Mouse (Mus musculus) G1E (cell line): Measurements from ENCODE around the gene Cyp4f13. TPM values are rescaled to one million over a fixed set of nuclear protein-coding genes. Genes with fewer than 3 reads are reported as not detected.

Source experiments
- ATAC-seq: 2 replicates; pipeline ENCODE4 v1.8.0; 2016; ENCODE audit warnings: mild to moderate bottlenecking; ENCODE audit not compliant: insufficient number of reproducible peaks, poor library complexity, low FRiP score, severe bottlenecking; ENCODE audit errors: extremely low read depth
- DNase-seq: peaks from one replicate; pipeline ENCODE4 v3.0.0; 2012; ENCODE audit warnings: low spot score
- H3K27me3 ChIP-seq: 2 replicates; pipeline ENCODE4 v1.6.1; 2012; ENCODE audit warnings: mild to moderate bottlenecking, low read length, inconsistent platforms; ENCODE audit not compliant: insufficient read depth
- H3K36me3 ChIP-seq: replicated peaks from 2 replicates; pipeline ENCODE3; 2012; ENCODE audit warnings: mild to moderate bottlenecking, inconsistent platforms
- H3K4me1 ChIP-seq: 2 replicates; pipeline ENCODE4 v1.6.1; 2012; ENCODE audit warnings: low read depth, low read length, inconsistent platforms, mixed read lengths; ENCODE audit not compliant: insufficient read depth
- H3K4me3 ChIP-seq: 2 replicates; pipeline ENCODE4 v1.5.1; 2012; ENCODE audit warnings: low read depth, mild to moderate bottlenecking, inconsistent platforms, low read length, moderate library complexity, mixed read lengths
- H3K9me3 ChIP-seq: replicated peaks from 2 replicates; pipeline ENCODE4 v1.6.1; 2012; ENCODE audit warnings: inconsistent platforms
- CTCF ChIP-seq: IDR thresholded peaks from 2 replicates; pipeline ENCODE4 v1.5.1; 2012; ENCODE audit warnings: low read depth, low read length, inconsistent platforms, mixed read lengths
- GATA1 ChIP-seq: IDR thresholded peaks from 2 replicates; pipeline ENCODE4 v1.6.1; 2012; ENCODE audit warnings: borderline replicate concordance, low read length, inconsistent platforms, mixed read lengths
- GATA2 ChIP-seq: IDR thresholded peaks from 2 replicates; pipeline ENCODE4 v1.6.1; 2012; ENCODE audit warnings: low read depth, low read length, inconsistent platforms, borderline replicate concordance
- POLR2AphosphoS5 ChIP-seq: IDR thresholded peaks from 2 replicates; pipeline ENCODE4 v1.6.1; 2012; ENCODE audit warnings: low read depth, low read length, inconsistent platforms; ENCODE audit not compliant: insufficient replicate concordance
- TAL1 ChIP-seq: conservative IDR thresholded peaks from 2 replicates; pipeline ENCODE4 v1.6.1; 2012; ENCODE audit warnings: low read depth, low read length, inconsistent platforms, mixed read lengths
- polyA plus RNA-seq: library from polyadenylated mRNA; stranded (reverse); fragments of >175 nt; gene quantifications from 2 replicates; pipeline ENCODE4 v1.2.3, GENCODE M21; 2012
- total RNA-seq, 2 experiments: library from RNA; stranded (forward) in 1 of 2; stranded (reverse) in 1 of 2; fragments of 200-1000 nt in 1 of 2; fragments of >200 nt in 1 of 2; fragmentation: Nextera tagmentation in 1 of 2; gene quantifications; 2 replicates each; pipeline ENCODE4 v1.2.3; 2014 to 2017

The Cyp4f13 gene
- 39.1 and 51.8 TPM in 2 replicates for total RNA-seq (2014; fragmentation: Nextera tagmentation)
- 12.1 and 17.8 TPM in 2 replicates for total RNA-seq (2017)
- polyA plus RNA-seq: 16.7 and 20.3 TPM in 2 replicates

DNA sequence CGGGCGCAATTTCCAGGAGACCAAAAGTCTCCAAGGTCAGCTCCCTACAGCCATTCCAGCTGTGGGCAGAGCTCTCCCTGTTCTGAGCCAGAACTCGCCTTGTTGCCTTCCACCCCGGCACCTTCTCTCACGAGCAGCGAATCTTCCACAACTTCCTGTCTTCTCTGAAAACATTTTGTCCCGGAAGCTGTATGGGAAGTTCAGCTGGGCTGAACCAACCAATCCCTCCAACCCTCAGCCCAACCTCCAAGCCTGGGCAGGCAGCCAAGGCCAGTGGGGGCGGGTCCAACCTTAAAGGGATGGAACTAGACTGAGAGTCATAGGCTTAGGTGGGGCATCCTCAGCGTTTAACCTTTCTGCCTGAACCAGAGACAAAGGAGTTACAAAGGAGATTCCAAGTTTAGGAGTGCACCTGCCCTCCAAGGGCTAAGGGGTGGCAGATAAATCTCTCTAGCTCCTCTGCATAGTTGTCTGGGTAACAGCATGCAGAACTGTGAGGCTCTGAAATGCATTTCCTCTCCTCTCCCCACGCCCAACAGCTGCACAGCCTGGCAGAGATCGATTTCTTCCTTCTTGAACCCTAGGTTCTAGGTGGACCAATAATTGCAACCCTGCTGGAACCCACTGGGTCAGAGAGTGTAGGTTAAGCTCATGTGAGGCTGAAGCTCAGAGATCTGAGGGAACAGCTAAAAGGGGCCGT is at the start of gene Cyp4f13:
TSS of gene Cyp4f13 (minus strand) at position 188 of the 700 bp plus-strand sequence.
- Histone ChIP-seq H3K4me3 (peak within 1 kb of the TSS; percentile 72), H3K36me3 (peaks cover 19% of the 10 kb centered on the region), H3K9me3 (no peaks in the 10 kb centered on the region), H3K4me1 (peaks cover 22% of the 10 kb centered on the region), H3K27me3 (peaks cover 7% of the 10 kb centered on the region)
- TF ChIP-seq POLR2AphosphoS5 (no peak), CTCF (no peak), GATA2 (no peak), GATA1 (no peak), TAL1 (no peak)
- peak; percentile 95 for ATAC-seq
- DNase-seq: peak; percentile 83

GRCm38 (mm10) chr17:32992699-32993474 is 45.7 kb upstream of the Cyp4f13 start, which contains the start of gene Zfp952:
TSS of gene Zfp952 (plus strand) at chr17:32993129.
- Histone ChIP-seq H3K36me3 (peaks cover 20% of the 10 kb centered on the region), H3K4me3 (peak within 1 kb of the TSS; percentile 77), H3K4me1 (peaks cover 17% of the 10 kb centered on the region), H3K27me3 (no peaks in the 10 kb centered on the region), H3K9me3 (no peaks in the 10 kb centered on the region)
- ATAC-seq (peak; percentile 93), DNase-seq (peak; percentile 86)
- no peak for TF ChIP-seq GATA1
- no peak for TF ChIP-seq POLR2AphosphoS5
- TF ChIP-seq TAL1: no peak
- TF ChIP-seq GATA2: no peak
- no peak for TF ChIP-seq CTCF

DNA sequence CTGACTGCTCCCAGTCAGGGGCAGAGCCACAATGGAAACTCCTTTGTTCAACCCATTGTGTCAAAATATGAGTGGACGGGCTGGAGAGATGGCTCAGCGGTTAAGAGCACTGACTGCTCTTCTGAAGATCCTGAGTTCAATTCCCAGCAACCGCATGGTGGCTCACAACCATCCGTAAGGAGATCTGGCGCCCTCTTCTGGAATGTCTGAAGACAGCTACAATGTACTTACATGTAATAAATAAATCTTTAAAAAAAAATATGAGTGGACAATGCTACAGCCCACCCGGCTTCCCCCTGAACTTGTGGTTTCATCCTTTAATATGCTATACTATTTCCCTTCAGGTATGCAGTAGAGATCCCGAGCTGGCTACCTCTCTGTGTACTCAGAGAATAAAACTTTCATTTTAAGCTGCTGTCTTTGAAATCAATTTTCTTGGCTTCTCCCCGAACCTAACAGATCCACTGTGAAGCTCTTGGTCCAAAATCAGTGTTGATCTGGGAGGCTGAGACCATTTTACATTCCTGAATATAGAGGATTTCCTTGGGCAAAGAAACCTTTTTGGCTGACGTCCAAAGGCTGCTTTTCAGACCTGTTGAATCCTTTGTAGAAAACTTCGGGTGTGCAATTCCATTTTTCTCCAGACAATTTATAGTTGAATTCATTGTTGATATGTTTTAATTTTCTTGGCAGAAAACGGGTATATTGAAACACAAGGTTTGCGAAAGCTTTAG is 44.9 kb upstream of the Cyp4f13 start:
- no peaks in the 10 kb centered on the region for H3K9me3 ChIP-seq
- DNase-seq (no peak), ATAC-seq (no peak)
- H3K4me3 ChIP-seq: no peak overlapping the region; the same call in 1 of the 2 replicates
- no peak for TF ChIP-seq GATA2
- TF ChIP-seq TAL1: no peak
- no peak for TF ChIP-seq GATA1
- no peak for TF ChIP-seq CTCF
- no peak for TF ChIP-seq POLR2AphosphoS5
- peaks cover 17% of the 10 kb centered on the region for H3K4me1 ChIP-seq
- no peaks in the 10 kb centered on the region for H3K27me3 ChIP-seq
- peaks cover 20% of the 10 kb centered on the region for H3K36me3 ChIP-seq

GRCm38 (mm10) chr17:32986301-32986700 is 39.1 kb upstream of the Cyp4f13 start:
- ATAC-seq (no peak), DNase-seq (no peak)
- no peak for TF ChIP-seq TAL1
- TF ChIP-seq POLR2AphosphoS5: no peak
- no peak for TF ChIP-seq CTCF
- TF ChIP-seq GATA2: no peak
- Histone ChIP-seq H3K4me3 (no peak overlapping the region), H3K27me3 (0 out of 2 replicates have a peak, but pooled peaks cover 2% of the 10 kb centered on the region), H3K4me1 (no peaks in the 10 kb centered on the region), H3K9me3 (no peaks in the 10 kb centered on the region), H3K36me3 (peaks cover 4% of the 10 kb centered on the region)

GRCm38 (mm10) chr17:32981361-32981760 is 34.2 kb upstream of the Cyp4f13 start:
- Histone ChIP-seq H3K36me3 (peaks cover 44% of the 10 kb centered on the region), H3K27me3 (0 out of 2 replicates have a peak, but pooled peaks cover 2% of the 10 kb centered on the region), H3K4me1 (no peaks in the 10 kb centered on the region), H3K4me3 (no peak overlapping the region), H3K9me3 (peaks cover 10% of the 10 kb centered on the region)
- no peak for TF ChIP-seq CTCF
- no peak for TF ChIP-seq GATA2
- no peak for TF ChIP-seq TAL1
- no peak for TF ChIP-seq POLR2AphosphoS5
- no peak for TF ChIP-seq GATA1
- DNase-seq (no peak), ATAC-seq (no peak)
